Mouse (Mus musculus): ENCODE results near the gene Il11. TPM values are rescaled to one million over a fixed set of nuclear protein-coding genes. Genes with fewer than 3 reads are reported as not detected.

Gene Il11
- polyA plus RNA-seq, 1 experiment from 2014 or later = 1.1 TPM

DNA sequence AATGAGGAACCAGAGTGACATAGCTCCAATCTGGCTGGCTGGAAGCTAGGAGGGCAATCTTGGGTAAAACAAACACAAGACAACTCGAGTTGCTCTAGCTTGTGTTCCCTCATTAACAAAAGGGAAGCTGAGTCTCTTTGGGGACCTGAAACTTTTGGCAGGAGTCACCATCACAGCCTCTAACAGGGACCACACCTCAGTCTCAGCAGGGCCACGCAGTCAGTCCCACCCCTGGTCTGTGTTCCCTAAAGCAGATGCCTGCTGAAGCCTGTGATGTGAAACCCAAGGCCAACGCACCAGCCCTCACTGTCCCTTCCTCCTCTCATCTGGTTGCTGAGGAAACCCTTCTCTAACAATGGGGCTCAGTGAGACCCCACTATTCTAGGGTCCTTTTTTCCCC, 529 bp downstream of the Il11 start:
- Histone ChIP-seq H3K27me3 (peaks cover 41% of the 10 kb centered on the region), H3K4me2 (no peak overlapping the region), H3K9me3 (no peaks in the 10 kb centered on the region), H3K4me1 (replicated peaks) (peaks cover 5% of the 10 kb centered on the region), H3K36me3 (no peaks in the 10 kb centered on the region), H3K4me3 (no peak overlapping the region), H3K27ac (replicated peaks) (no peak overlapping the region), H3K9ac (no peak overlapping the region)
- WGBS = 54% methylated on average over 3 of the region's 3 CpGs
- ATAC-seq (ENCODE audit: low FRiP score, low read depth) = no peak

DNA sequence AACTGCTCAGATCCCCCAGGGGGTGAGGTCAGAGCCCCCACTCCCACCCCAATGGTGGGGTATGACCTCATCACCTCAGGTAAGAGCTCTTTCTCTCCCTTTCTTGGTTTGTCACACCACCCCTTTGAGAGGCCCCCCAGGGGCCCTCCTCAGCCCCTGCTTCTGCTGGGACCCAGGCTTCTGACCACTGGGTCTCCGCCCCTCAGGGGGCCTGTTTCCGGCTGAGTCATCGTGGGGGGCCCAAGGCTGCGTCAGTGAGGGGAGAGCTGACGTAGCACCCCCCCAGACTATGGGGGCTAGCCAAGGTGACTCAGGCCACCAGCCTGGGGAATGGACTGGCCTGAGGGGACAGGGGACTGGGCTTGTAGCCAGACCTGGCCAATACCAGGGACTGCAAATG, 2.7 kb downstream of the Il11 start:
- Histone ChIP-seq H3K27me3 (peaks cover 63% of the 10 kb centered on the region), H3K4me2 (no peak overlapping the region), H3K36me3 (no peaks in the 10 kb centered on the region), H3K9ac (no peak overlapping the region), H3K4me3 (no peak overlapping the region), H3K27ac (replicated peaks) (no peak overlapping the region), H3K4me1 (replicated peaks) (peaks cover 10% of the 10 kb centered on the region), H3K9me3 (no peaks in the 10 kb centered on the region)
- ATAC-seq (ENCODE audit: low FRiP score, low read depth) = no peak
- WGBS = 42% methylated on average over 5 of the region's 5 CpGs

DNA sequence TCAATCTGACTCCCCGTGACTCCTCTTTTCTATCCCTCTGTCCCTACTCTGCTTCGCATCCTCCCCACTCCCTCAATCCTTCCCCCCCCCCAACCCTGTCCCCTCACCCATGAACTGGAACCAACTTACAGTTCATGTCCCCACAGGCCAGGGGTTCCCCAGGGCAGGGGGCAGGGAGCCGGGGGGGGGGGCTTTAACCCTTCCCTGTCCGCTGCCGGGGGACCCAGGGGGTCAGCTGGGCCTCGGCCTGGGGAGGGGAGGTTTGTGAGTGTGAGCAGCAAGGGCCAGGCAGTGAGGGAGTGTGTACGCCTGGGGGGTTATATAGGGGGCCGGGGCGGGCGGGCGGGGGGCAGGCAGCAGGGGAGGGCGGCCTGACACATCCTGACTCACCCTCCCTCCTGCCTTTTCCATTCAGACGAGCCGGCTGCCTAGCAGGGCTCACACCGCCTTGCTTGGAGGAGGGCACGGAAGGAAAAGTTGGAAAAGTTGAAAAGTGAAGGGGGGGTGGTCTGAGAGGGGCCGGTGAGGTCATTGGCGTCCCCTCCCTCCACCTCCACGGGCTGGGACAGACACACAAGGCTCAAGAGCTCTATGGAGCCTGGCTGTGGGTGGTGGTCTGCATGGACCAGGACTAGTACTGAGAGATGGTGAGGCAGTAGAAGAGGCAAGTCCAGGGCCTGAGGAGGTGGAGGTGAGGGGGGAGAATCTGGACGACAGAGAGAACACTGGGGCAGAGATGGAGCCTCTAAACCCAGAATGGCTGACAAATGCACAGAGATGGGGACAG, 4.6 kb downstream of the Il11 start:
- Histone ChIP-seq H3K9ac (no peak overlapping the region), H3K36me3 (no peaks in the 10 kb centered on the region), H3K4me2 (no peak overlapping the region), H3K27ac (replicated peaks) (no peak overlapping the region), H3K27me3 (peaks cover 65% of the 10 kb centered on the region), H3K9me3 (no peaks in the 10 kb centered on the region), H3K4me1 (replicated peaks) (peaks cover 10% of the 10 kb centered on the region), H3K4me3 (peak overlapping the region; percentile 34)
- WGBS = 4% methylated on average over 19 of the region's 20 CpGs
- ATAC-seq (ENCODE audit: low FRiP score, low read depth) = peak; percentile 24; the same call in 1 of the 2 replicates

DNA sequence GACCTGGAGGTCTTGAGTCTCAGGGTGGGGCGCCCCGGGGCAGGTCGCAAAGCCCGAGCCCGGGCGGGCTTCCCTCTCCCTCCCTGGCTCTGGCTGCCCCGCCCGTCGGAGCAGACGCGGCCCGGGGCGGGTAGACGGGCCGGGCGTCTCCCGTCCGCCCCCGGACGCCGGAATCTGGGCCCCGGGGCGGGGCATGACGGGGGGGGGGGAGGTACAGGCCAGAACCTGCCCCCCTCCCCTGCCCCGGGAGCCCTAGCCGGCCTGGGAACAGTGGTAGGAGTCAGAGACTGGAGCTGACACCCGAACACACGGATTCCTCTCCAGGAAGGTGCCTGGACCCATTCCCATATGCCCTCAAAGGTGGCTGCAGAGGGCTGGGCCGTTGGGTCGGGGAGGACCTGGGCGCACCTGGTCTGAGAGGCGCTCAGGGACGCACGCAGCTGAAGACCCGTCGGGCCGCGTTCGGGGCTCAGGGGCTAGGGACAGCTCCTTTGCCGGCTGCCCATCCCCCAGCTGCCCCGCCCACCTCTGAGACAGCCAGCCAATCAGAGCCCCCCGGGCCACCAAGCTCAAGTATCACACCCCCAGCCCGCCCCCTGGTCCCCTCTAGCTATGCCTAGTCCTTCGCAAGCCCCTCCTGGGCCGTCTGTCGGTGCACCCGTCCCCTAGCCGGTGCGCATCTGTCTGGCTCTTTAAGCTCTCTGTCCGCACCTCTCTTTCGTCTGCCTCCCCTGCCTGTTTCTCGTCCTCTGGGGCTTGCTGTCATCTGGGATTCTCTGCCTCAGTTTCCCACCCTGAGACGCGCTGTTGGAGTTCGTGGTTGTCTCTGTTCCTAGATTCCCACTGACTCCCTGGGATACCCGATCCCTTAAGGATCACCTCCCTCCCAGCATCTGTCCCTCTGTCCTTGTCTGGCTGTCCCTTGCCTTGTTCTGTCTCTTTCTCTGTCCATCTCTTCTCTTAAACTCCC, 5.5 kb downstream of the Il11 start:
- 1% methylated on average over 33 of the region's 56 CpGs for WGBS
- H3K27me3 ChIP-seq = peaks cover 57% of the 10 kb centered on the region

DNA sequence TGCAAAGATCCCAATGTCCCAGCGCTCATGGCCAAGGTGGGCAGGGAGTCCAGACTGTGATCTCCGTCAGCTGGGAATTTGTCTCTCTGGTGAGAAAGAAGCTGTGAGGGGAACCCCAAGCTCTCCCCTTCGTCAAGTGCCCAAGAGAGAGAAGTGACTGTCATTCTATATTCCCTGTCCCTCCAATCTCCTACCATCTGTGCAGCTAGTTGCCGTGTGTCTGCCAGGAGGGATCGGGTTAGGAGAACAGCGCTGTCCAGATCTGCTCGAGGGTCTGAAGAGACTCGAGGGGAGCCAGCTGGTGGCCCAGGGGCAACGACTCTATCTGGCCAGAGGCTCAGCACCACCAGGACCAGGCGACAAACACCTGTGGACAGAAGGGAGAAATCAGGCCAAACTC, 6.5 kb downstream of the Il11 start:
- H3K4me1 ChIP-seq (replicated peaks) = peaks cover 10% of the 10 kb centered on the region
- H3K9me3 ChIP-seq = no peaks in the 10 kb centered on the region
- H3K4me3 ChIP-seq = no peak overlapping the region
- no peaks in the 10 kb centered on the region for H3K36me3 ChIP-seq
- H3K9ac ChIP-seq = no peak overlapping the region
- ATAC-seq (ENCODE audit: low FRiP score, low read depth) = no peak
- no peak overlapping the region for H3K4me2 ChIP-seq
- H3K27me3 ChIP-seq = peaks cover 57% of the 10 kb centered on the region
- H3K27ac ChIP-seq (replicated peaks) = no peak overlapping the region
- 54% methylated on average over 10 of the region's 10 CpGs for WGBS

More for the DNA sequence above, 5.5 kb downstream of the Il11 start:
- no peaks in the 10 kb centered on the region for H3K9me3 ChIP-seq
- H3K36me3 ChIP-seq = no peaks in the 10 kb centered on the region
- peak overlapping the region; percentile 53 for H3K4me2 ChIP-seq
- H3K9ac ChIP-seq = peak overlapping the region; percentile 25
- peaks cover 10% of the 10 kb centered on the region for H3K4me1 ChIP-seq (replicated peaks)
- H3K4me3 ChIP-seq = peak overlapping the region; percentile 34
- ATAC-seq (ENCODE audit: low FRiP score, low read depth) = peak; percentile 73
- H3K27ac ChIP-seq (replicated peaks) = no peak overlapping the region

DNA sequence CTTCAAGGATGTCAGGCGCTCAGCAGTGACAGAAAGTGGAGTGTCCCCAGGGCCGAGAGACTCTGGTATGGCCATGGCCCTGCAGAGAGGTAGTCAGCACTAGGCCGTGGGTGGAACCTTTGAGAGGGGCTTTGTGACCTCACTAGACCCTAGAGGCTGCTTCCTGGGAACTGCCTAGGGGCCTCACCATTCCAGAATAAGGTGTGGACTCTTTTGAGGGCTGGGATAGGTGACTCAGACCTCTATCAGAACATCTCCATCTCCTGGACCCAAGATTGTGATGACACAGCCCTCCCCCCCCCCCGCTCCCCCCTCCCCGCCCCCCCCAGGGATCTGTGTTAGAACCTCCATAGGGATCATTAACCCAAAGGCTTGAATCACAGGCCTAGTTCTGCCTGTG, 11.5 kb downstream of the Il11 start, which contains the start of gene Fam71e2:
TSS of gene Fam71e2 (minus strand) at position 101 of the 400 bp plus-strand sequence.
- Histone ChIP-seq H3K9me3 (no peaks in the 10 kb centered on the region), H3K4me2 (no peak within 1 kb of the TSS), H3K27me3 (peaks cover 19% of the 10 kb centered on the region), H3K4me1 (replicated peaks) (no peaks in the 10 kb centered on the region), H3K4me3 (no peak within 1 kb of the TSS), H3K27ac (replicated peaks) (no peak within 1 kb of the TSS), H3K9ac (no peak within 1 kb of the TSS), H3K36me3 (no peaks in the 10 kb centered on the region)
- ATAC-seq (ENCODE audit: low FRiP score, low read depth) = no peak
- 79% methylated on average over 4 of the region's 5 CpGs for WGBS

DNA sequence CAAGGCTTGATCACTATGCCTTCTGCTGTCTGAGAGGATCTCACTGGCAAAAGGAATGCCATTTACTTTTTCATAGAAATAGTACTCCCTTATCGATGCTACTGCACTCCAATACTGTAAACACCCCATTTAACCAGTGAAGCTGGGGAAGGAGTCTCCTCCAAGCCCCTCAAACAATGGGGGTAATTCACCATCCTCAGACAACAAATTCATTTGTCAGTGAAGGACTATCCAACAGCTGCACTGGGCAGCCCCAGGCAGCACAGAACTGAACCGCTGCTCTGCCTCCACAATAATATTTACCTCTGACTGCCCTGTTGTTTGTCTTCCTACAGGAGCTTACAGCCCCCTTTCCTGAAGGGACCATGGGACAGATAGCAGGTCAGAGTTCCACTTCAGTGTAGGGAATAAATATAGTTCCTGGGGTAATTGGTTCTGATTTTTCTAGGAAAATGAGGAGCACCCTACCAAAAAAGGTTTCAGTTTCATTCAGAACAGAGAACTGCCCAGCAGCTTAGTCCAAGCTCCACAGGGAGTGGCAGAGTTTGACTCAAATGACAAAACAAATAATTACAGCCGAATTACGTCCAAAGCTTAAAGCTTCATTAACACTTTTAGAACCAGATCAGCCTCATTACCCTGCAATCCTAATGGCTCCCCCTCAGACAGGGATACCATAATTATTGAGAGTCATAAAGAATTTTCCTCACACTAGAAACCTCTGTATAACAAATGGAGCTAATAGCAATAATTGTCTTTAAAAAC, 17.5 kb downstream of the Il11 start:
- H3K4me3 ChIP-seq = no peak overlapping the region
- H3K36me3 ChIP-seq = no peaks in the 10 kb centered on the region
- H3K27ac ChIP-seq (replicated peaks) = no peak overlapping the region
- 18% methylated on average over 4 of the region's 4 CpGs for WGBS
- ATAC-seq (ENCODE audit: low FRiP score, low read depth) = no peak
- no peak overlapping the region for H3K9ac ChIP-seq
- no peaks in the 10 kb centered on the region for H3K9me3 ChIP-seq
- no peaks in the 10 kb centered on the region for H3K27me3 ChIP-seq
- H3K4me2 ChIP-seq = no peak overlapping the region
- no peaks in the 10 kb centered on the region; the same call in 1 of the 2 replicates for H3K4me1 ChIP-seq (replicated peaks)

DNA sequence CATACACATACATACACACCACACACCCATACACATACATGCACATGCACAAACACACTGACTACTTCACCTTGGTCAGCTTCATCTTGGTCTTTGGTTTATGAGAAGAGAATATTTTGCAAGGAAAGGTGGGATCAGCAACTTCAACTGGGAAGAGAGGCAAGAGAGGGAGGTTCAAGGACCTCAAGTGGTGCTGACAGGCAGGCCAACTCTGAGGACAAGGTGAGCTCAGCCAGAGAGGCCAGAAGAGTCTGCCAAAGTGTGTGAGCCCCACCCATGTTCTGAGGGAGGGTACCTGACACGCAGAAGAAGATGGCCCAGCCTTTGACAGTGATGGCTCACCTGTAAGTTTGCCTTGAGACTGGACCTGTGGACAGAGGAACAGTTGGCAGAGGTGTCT, 23.0 kb downstream of the Il11 start:
- Histone ChIP-seq H3K27me3 (no peaks in the 10 kb centered on the region), H3K9ac (no peak overlapping the region), H3K36me3 (no peaks in the 10 kb centered on the region), H3K9me3 (no peaks in the 10 kb centered on the region), H3K4me2 (no peak overlapping the region), H3K27ac (replicated peaks) (no peak overlapping the region), H3K4me3 (no peak overlapping the region), H3K4me1 (replicated peaks) (no peaks in the 10 kb centered on the region)
- ATAC-seq (ENCODE audit: low FRiP score, low read depth) = no peak
- 44% methylated on average over 1 of the region's 1 CpGs for WGBS

DNA sequence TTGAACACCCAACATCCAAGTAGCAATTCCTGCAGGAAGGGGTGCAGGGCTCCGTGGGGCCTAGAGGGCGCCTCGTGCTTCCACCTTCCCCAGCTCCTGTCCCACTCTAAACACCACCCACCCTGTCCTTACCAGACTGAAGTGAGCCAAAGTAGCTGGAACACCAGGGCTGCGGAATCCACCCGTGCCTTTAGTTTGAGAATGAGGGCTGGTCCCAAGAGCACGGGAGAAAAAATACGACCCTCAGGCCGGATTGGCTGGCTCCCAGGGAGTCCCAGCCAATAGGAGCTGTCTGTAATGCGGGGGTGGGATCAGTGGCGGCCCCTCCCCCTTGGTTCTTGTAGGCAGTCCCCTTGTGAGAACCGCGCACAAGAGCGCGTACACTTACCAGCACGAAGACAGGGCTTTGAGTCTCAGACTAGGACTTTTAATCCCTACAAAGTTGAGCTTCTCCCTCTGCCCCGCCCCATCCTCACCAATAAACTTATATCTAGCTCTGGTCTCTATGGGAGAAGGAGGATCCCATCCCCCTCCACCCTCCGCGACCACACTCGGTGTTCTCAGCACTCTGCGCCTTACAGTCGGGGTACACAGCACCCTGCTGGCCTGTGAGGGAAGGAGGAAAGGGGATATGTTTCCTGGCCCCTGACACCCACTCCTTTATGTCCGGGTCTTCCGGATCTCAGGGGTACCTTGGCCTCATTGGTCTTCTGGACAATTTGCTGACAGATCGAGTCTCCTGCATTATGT, 29.7 kb downstream of the Il11 start, which contains the start of gene Cox6b2:
TSS of gene Cox6b2 (minus strand) at position 274 of the 750 bp plus-strand sequence.
- Histone ChIP-seq H3K9me3 (no peaks in the 10 kb centered on the region), H3K4me1 (replicated peaks) (peaks cover 18% of the 10 kb centered on the region), H3K36me3 (no peaks in the 10 kb centered on the region), H3K4me3 (peak within 1 kb of the TSS; percentile 39), H3K27ac (replicated peaks) (peak within 1 kb of the TSS; percentile 30; the same call in 1 of the 2 replicates), H3K9ac (peak within 1 kb of the TSS; percentile 27; the same call in 1 of the 2 replicates), H3K4me2 (peak within 1 kb of the TSS; percentile 64), H3K27me3 (no peaks in the 10 kb centered on the region)
- peak; percentile 95 for ATAC-seq (ENCODE audit: low FRiP score, low read depth)
- WGBS = 5% methylated on average over 24 of the region's 24 CpGs

DNA sequence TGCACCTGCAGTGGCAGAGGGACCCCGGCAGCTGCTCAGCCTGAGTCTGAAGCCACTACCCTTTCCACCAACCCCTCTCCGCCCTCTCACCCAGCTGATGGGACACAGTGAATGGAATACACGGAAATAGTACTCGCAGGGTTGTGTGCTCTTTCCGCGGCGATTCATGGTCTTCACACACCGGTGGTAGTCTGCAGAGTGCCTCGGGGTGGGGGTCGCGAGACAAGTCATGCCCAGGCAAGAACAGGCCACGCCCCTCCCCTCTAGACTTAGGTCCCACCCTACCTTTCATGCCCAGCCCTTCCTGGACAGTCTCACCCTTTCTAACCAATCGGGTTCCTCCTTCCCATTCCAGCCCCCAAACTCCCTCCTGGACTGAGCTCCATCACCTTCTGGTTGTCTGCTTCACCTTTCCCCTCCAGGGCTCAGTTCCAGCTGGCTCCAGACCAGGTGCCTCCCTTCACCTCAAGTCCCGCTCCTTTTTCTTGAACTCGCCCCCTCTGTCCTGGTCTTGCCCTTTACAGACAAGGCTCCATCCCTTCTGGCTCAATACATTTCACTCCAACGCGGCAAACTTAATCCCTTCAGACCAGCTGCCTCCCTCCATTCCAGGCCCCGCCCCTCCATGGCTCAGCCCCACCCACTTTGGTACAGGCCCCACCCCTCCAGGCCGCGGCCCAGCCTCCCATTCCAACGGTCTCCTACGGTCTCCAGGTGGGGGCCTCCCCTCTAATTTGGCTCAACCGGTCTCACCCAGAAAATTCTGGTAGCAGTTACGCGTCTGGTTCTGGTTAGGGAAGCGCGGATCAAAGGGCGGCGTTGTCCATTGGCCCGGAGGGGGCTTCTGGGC, 30.5 kb downstream of the Il11 start:
- ATAC-seq (ENCODE audit: low FRiP score, low read depth) = peak; percentile 69
- Histone ChIP-seq H3K4me1 (replicated peaks) (peaks cover 18% of the 10 kb centered on the region), H3K27me3 (no peaks in the 10 kb centered on the region), H3K9me3 (no peaks in the 10 kb centered on the region), H3K27ac (replicated peaks) (peak overlapping the region; percentile 30; the same call in 1 of the 2 replicates), H3K4me2 (peak overlapping the region; percentile 64), H3K4me3 (peak overlapping the region; percentile 39), H3K36me3 (no peaks in the 10 kb centered on the region), H3K9ac (peak overlapping the region; percentile 20; the same call in 1 of the 2 replicates)
- 2% methylated on average over 30 of the region's 30 CpGs for WGBS
